Mouse (Mus musculus) MEL (cell line): Measurements from ENCODE around the gene Ubiad1. TPM values are rescaled to one million over a fixed set of nuclear protein-coding genes. Genes with fewer than 3 reads are reported as not detected.

Source experiments
- DNase-seq: peaks from one replicate; pipeline ENCODE4 v3.0.0; 2011; ENCODE audit warnings: low read depth, low spot score
- H3K27ac ChIP-seq: 2 replicates; pipeline ENCODE4 v1.5.1; 2012; ENCODE audit warnings: low read depth, mild to moderate bottlenecking, control low read depth, low read length, moderate library complexity; ENCODE audit not compliant: control insufficient read depth
- H3K27me3 ChIP-seq, 2 experiments: fragments of 150-350 bp in 1 of 2; sonication (generic) in 1 of 2; 2 replicates each; pipeline ENCODE4 v1.6.1; 2012; ENCODE audit warnings: low read length in 2 of 2, mild to moderate bottlenecking in 2 of 2, improper control_type of control experiment in 1 of 2, moderate library complexity in 1 of 2; ENCODE audit not compliant: insufficient read depth in 2 of 2, control insufficient read depth in 1 of 2
- H3K36me3 ChIP-seq, 2 experiments: 2 replicates each; pipeline ENCODE4 v1.6.1; 2012 to 2014; ENCODE audit warnings: low read length in 2 of 2, improper control_type of control experiment in 1 of 2, inconsistent platforms in 1 of 2, mild to moderate bottlenecking in 1 of 2; ENCODE audit not compliant: insufficient read depth in 2 of 2, control insufficient read depth in 1 of 2
- H3K4me1 ChIP-seq, 2 experiments: fragments of 150-350 bp in 1 of 2; sonication (generic) in 1 of 2; 2 replicates each; pipeline ENCODE4 v1.6.1; 2012; ENCODE audit warnings: low read length in 2 of 2, improper control_type of control experiment in 1 of 2, mild to moderate bottlenecking in 1 of 2; ENCODE audit not compliant: insufficient read depth in 2 of 2, control insufficient read depth in 1 of 2
- H3K4me3 ChIP-seq, 2 experiments: fragments of 150-350 bp in 1 of 2; sonication (generic) in 1 of 2; 2 replicates each; pipeline ENCODE4 v1.5.1; 2012; ENCODE audit warnings: low read depth in 2 of 2, low read length in 2 of 2, mild to moderate bottlenecking in 2 of 2, moderate library complexity in 2 of 2, control low read depth in 1 of 2, improper control_type of control experiment in 1 of 2; ENCODE audit not compliant: control insufficient read depth in 1 of 2, insufficient read depth in 1 of 2
- H3K79me2 ChIP-seq: 2 replicates; pipeline ENCODE4 v1.6.1; 2012; ENCODE audit warnings: mild to moderate bottlenecking, low read length, moderate library complexity; ENCODE audit not compliant: control insufficient read depth, poor library complexity, insufficient read depth
- H3K9ac ChIP-seq: 2 replicates; pipeline ENCODE4 v1.6.1; 2012; ENCODE audit warnings: low read depth, mild to moderate bottlenecking, control low read depth, low read length, moderate library complexity; ENCODE audit not compliant: control insufficient read depth, poor library complexity, severe bottlenecking
- H3K9me3 ChIP-seq: fragments of 150-350 bp; sonication (generic); replicated peaks from 2 replicates; pipeline ENCODE4 v1.6.1; 2012; ENCODE audit warnings: mild to moderate bottlenecking, low read length, improper control_type of control experiment, moderate library complexity; ENCODE audit not compliant: insufficient read depth
- BHLHE40 ChIP-seq: IDR thresholded peaks from 2 replicates; pipeline ENCODE4 v1.6.1; 2012; ENCODE audit warnings: low read depth, mild to moderate bottlenecking, inconsistent platforms, low read length, improper control_type of control experiment, borderline replicate concordance
- CTCF ChIP-seq, 3 experiments: IDR thresholded peaks in 2 of 3; conservative IDR thresholded peaks in 1 of 3; 2 replicates each; pipeline ENCODE4 v1.5.1; 2011 to 2012; ENCODE audit warnings: low read length in 3 of 3, low read depth in 2 of 3, mild to moderate bottlenecking in 2 of 3, improper control_type of control experiment in 1 of 3, inconsistent platforms in 1 of 3, mixed read lengths in 1 of 3, moderate library complexity in 1 of 3; ENCODE audit not compliant: control insufficient read depth in 1 of 3, insufficient read depth in 1 of 3, poor library complexity in 1 of 3, severe bottlenecking in 1 of 3
- ELF1 ChIP-seq: IDR thresholded peaks from 2 replicates; pipeline ENCODE4 v1.6.1; 2014; ENCODE audit warnings: low read depth, mild to moderate bottlenecking, inconsistent platforms, low read length, improper control_type of control experiment, moderate library complexity
- EP300 ChIP-seq, 2 experiments: IDR thresholded peaks; 2 replicates each; pipeline ENCODE4 v1.6.1; 2011; ENCODE audit warnings: improper control_type of control experiment in 2 of 2, low read length in 2 of 2, low read depth in 1 of 2, mild to moderate bottlenecking in 1 of 2
- GATA1 ChIP-seq: IDR thresholded peaks from 2 replicates; pipeline ENCODE4 v1.6.1; 2011; ENCODE audit warnings: low read depth, low read length, improper control_type of control experiment
- KAT2A ChIP-seq: conservative IDR thresholded peaks from 2 replicates; pipeline ENCODE4 v1.6.1; 2012; ENCODE audit warnings: low read depth, low read length, improper control_type of control experiment, inconsistent platforms
- MAFK ChIP-seq: IDR thresholded peaks from 2 replicates; pipeline ENCODE4 v1.6.1; 2011; ENCODE audit warnings: low read depth, mild to moderate bottlenecking, low read length, improper control_type of control experiment, borderline replicate concordance
- MAZ ChIP-seq: IDR thresholded peaks from 2 replicates; pipeline ENCODE4 v1.6.1; 2012; ENCODE audit warnings: low read depth, mild to moderate bottlenecking, inconsistent platforms, low read length, improper control_type of control experiment
- MYC ChIP-seq: IDR thresholded peaks from 2 replicates; pipeline ENCODE4 v1.6.1; 2011; ENCODE audit warnings: low read depth, mild to moderate bottlenecking, low read length, improper control_type of control experiment, moderate library complexity
- NELFE ChIP-seq: IDR thresholded peaks from 2 replicates; pipeline ENCODE4 v1.6.1; 2011; ENCODE audit warnings: low read depth, low read length, improper control_type of control experiment
- NRF1 ChIP-seq: IDR thresholded peaks from 2 replicates; pipeline ENCODE4 v1.6.1; 2014; ENCODE audit warnings: low read depth, mild to moderate bottlenecking, inconsistent platforms, low read length, improper control_type of control experiment, moderate library complexity; ENCODE audit not compliant: poor library complexity, insufficient read depth, severe bottlenecking
- POLR2A ChIP-seq, 2 experiments: IDR thresholded peaks; 2 replicates each; pipeline ENCODE4 v1.6.1; 2011 to 2012; ENCODE audit warnings: low read length in 2 of 2, mild to moderate bottlenecking in 2 of 2, control low read depth in 1 of 2, improper control_type of control experiment in 1 of 2, low read depth in 1 of 2, moderate library complexity in 1 of 2; ENCODE audit not compliant: control insufficient read depth in 1 of 2, insufficient read depth in 1 of 2, poor library complexity in 1 of 2
- RAD21 ChIP-seq: IDR thresholded peaks from 2 replicates; pipeline ENCODE4 v1.6.1; 2011; ENCODE audit warnings: mild to moderate bottlenecking, low read depth, low read length, improper control_type of control experiment
- SIN3A ChIP-seq: IDR thresholded peaks from 2 replicates; pipeline ENCODE4 v1.6.1; 2012; ENCODE audit warnings: low read length, improper control_type of control experiment, inconsistent platforms
- TAL1 ChIP-seq: IDR thresholded peaks from 2 replicates; pipeline ENCODE4 v1.6.1; 2012; ENCODE audit warnings: mild to moderate bottlenecking, inconsistent platforms, low read length, moderate library complexity, mixed read lengths
- TBP ChIP-seq: IDR thresholded peaks from 2 replicates; pipeline ENCODE4 v1.8.0; 2011; ENCODE audit warnings: low read depth, low read length, improper control_type of control experiment
- TCF12 ChIP-seq: IDR thresholded peaks from 2 replicates; pipeline ENCODE4 v1.6.1; 2014; ENCODE audit warnings: low read depth, mild to moderate bottlenecking, inconsistent platforms, low read length, improper control_type of control experiment, moderate library complexity
- ZMIZ1 ChIP-seq: IDR thresholded peaks from 2 replicates; pipeline ENCODE4 v1.6.1; 2012; ENCODE audit warnings: low read depth, mild to moderate bottlenecking, inconsistent platforms, low read length, improper control_type of control experiment, moderate library complexity
- polyA plus RNA-seq, 2 experiments: library from polyadenylated mRNA; stranded (reverse) in 1 of 2; unstranded in 1 of 2; fragments of >175 nt in 1 of 2; fragments of >200 nt in 1 of 2; gene quantifications; 2 replicates each; pipeline versions ENCODE4 v1.2.1 to v1.2.4; 2012; ENCODE audit warnings: low replicate concordance in 2 of 2, low read depth in 1 of 2; ENCODE audit not compliant: insufficient read length in 2 of 2, insufficient read depth in 1 of 2, missing spikeins in 1 of 2
- total RNA-seq: library from RNA; depleted of rRNA; stranded (reverse); fragments of 300-350 nt; gene quantifications from 2 replicates; pipeline ENCODE4 v1.2.3, GENCODE M21; 2012

Gene Ubiad1
- total and polyA plus RNA-seq, 3 experiments, result 19.4 to 24.3 TPM; not detected in 1

DNA sequence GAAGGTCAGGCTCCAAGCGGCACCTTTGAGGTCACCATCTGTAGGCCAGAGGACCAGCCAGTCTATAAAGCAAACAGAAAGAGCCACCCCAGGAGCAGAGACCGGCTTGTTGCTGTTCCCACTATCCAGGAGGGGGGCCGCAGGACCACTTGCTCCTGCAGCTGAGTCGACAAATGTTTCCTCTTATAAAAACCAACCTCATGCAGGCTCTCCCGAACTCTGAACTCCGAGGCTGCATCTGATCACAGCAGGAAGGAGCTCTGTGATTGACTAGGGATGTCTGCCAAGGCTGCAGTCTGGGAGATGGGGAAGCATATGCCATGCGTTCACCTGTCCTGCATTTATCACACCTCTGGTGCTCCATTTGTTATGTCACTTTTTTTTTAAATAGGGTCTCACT is 49.4 kb downstream of the Ubiad1 start:
- Histone ChIP-seq H3K27ac (no peak overlapping the region), H3K9me3 (no peaks in the 10 kb centered on the region), H3K9ac (no peak overlapping the region)
- no peak for TF ChIP-seq BHLHE40
- no peak for TF ChIP-seq MYC
- TF ChIP-seq NRF1, result no peak
- TF ChIP-seq MAFK, result no peak
- no peak for TF ChIP-seq MAZ
- no peak for TF ChIP-seq TCF12
- TF ChIP-seq NELFE, result no peak
- no peak for TF ChIP-seq KAT2A
- TF ChIP-seq GATA1, result no peak
- TF ChIP-seq ELF1, result no peak
- TF ChIP-seq CTCF (IDR thresholded peaks at IDR 0.05 in 2 of 3, conservative IDR thresholded peaks at IDR 0.05 in 1 of 3; ENCODE audit: control insufficient read depth in 1 of 3, insufficient read depth in 1 of 3, low read depth in 2 of 3, low read length in 3 of 3, poor library complexity in 1 of 3, severe bottlenecking in 1 of 3), result no peak
- TF ChIP-seq POLR2A (IDR thresholded peaks at IDR 0.05; ENCODE audit: control insufficient read depth in 1 of 2, insufficient read depth in 1 of 2, low read depth in 1 of 2, low read length in 2 of 2, poor library complexity in 1 of 2), result no peak
- TF ChIP-seq TBP, result no peak
- no peak for TF ChIP-seq RAD21
- no peak for TF ChIP-seq ZMIZ1
- TF ChIP-seq, all 39 proteins: peak for 0
- no peak overlapping the region for H3K4me3 ChIP-seq
- H3K4me1 ChIP-seq, result no peaks in the 10 kb centered on the region
- no peaks in the 10 kb centered on the region for H3K79me2 ChIP-seq
- no peak for DNase-seq
- H3K27me3 ChIP-seq, result no peaks in the 10 kb centered on the region
- H3K36me3 ChIP-seq, result no peaks in the 10 kb centered on the region

GRCm38 (mm10) chr4:148391714-148392310 is 52.8 kb downstream of the Ubiad1 start:
- Histone ChIP-seq H3K4me3 (no peak overlapping the region), H3K36me3 (no peaks in the 10 kb centered on the region), H3K27ac (no peak overlapping the region), H3K79me2 (no peaks in the 10 kb centered on the region), H3K27me3 (no peaks in the 10 kb centered on the region), H3K9ac (no peak overlapping the region), H3K4me1 (no peaks in the 10 kb centered on the region), H3K9me3 (no peaks in the 10 kb centered on the region)
- no peak for DNase-seq
- TF ChIP-seq MYC (no peak), EP300 (IDR thresholded peaks at IDR 0.05; ENCODE audit: low read depth in 1 of 2, low read length in 2 of 2) (no peak), SIN3A (no peak), TAL1 (no peak)
